Mouse (Mus musculus) intestine, embryonic 14.5 days (tissue): ENCODE results near the gene Leap2. TPM values are rescaled to one million over a fixed set of nuclear protein-coding genes. Genes with fewer than 3 reads are reported as not detected.

Experiments used
- ATAC-seq: fragments of 200-750 bp; cut with Nextera tagmentation; replicated peaks from 2 replicates; pipeline ENCODE4 v1.8.0; 2017; ENCODE audit warnings: low read depth, moderate number of reproducible peaks, moderate TSS enrichment, moderate library complexity; ENCODE audit not compliant: low FRiP score, low TSS enrichment
- DNase-seq: peaks from one replicate; pipeline ENCODE4 v3.0.0-alpha.2; 2018; ENCODE audit warnings: low spot score
- H3K27ac ChIP-seq: fragments of 300-500 bp; sonication (generic); 2 replicates; pipeline ENCODE4 v1.5.1; 2014; ENCODE audit warnings: low read depth, mild to moderate bottlenecking, control low read depth
- H3K27me3 ChIP-seq: fragments of 300-500 bp; sonication (generic); replicated peaks from 2 replicates; pipeline ENCODE4 v1.6.1; 2014; ENCODE audit warnings: low read length, control low read depth; ENCODE audit not compliant: control insufficient read depth, insufficient read depth
- H3K36me3 ChIP-seq: fragments of 300-500 bp; sonication (generic); 2 replicates; pipeline ENCODE4 v1.6.1; 2014; ENCODE audit warnings: low read length, control low read depth; ENCODE audit not compliant: control insufficient read depth, insufficient read depth
- H3K4me1 ChIP-seq: fragments of 300-500 bp; sonication (generic); replicated peaks from 2 replicates; pipeline ENCODE4 v1.6.1; 2014; ENCODE audit warnings: low read length, control low read depth, mixed read lengths; ENCODE audit not compliant: control insufficient read depth, insufficient read depth
- H3K4me2 ChIP-seq: fragments of 300-500 bp; sonication (generic); 2 replicates; pipeline ENCODE4 v1.6.1; 2014; ENCODE audit warnings: low read length
- H3K4me3 ChIP-seq: fragments of 300-500 bp; sonication (generic); 2 replicates; pipeline ENCODE4 v1.5.1; 2014; ENCODE audit warnings: low read depth, low read length, control low read depth, mixed read lengths
- H3K9ac ChIP-seq: fragments of 300-500 bp; sonication (generic); 2 replicates; pipeline ENCODE4 v1.6.1; 2014; ENCODE audit warnings: mild to moderate bottlenecking, low read length
- H3K9me3 ChIP-seq: fragments of 300-500 bp; sonication (generic); 2 replicates; pipeline ENCODE4 v1.6.1; 2016; ENCODE audit warnings: low read length, control low read depth; ENCODE audit not compliant: control insufficient read depth
- WGBS: fragments of 180-500 bp; shearing (Covaris S2); extraction: QIAGEN DNeasy Blood & Tissue Kit; methylation state at CpG from one replicate; pipeline ENCODE4 v1.1.7; 2014; 5-methylcytosine and 5-hydroxymethylcytosine counted together
- polyA plus RNA-seq: library from polyadenylated mRNA; unstranded; fragments of >200 nt; fragmentation: Nextera tagmentation; extraction: Ambion mirVana; gene quantifications from 2 replicates; pipeline ENCODE4 v1.2.1, GENCODE M21; 2014

Gene Leap2
- polyA plus RNA-seq: not detected in 2 replicates

DNA sequence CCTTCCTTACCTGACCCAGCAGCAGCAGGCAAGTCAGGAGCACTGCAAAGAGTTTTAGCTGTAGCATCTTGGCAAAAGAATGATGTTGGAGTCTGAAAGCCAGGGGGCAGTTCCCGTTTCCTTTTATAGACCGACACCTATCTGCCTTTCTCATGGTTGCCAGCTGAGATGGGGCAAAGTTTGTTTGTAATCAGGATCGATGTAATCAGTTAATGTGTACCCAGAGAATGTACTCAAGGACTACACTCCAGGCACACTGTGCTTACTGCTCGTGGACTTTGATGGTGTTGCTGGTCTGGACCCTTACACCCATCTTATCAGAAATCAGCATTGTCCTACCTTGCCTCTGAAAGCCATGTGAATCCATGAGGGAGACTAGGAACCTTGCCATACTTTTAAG, at the start of gene Leap2:
TSS of gene Leap2 (minus strand) at position 135 of the 400 bp plus-strand sequence.
- Histone ChIP-seq H3K4me1 (no peaks in the 10 kb centered on the region), H3K9ac (no peak within 1 kb of the TSS), H3K27me3 (no peaks in the 10 kb centered on the region), H3K27ac (no peak within 1 kb of the TSS), H3K36me3 (peaks cover 36% of the 10 kb centered on the region), H3K9me3 (no peaks in the 10 kb centered on the region), H3K4me3 (no peak within 1 kb of the TSS), H3K4me2 (no peak within 1 kb of the TSS)
- ATAC-seq: no peak
- DNase-seq: no peak
- WGBS: 78% methylated on average over 4 of the region's 4 CpGs

DNA sequence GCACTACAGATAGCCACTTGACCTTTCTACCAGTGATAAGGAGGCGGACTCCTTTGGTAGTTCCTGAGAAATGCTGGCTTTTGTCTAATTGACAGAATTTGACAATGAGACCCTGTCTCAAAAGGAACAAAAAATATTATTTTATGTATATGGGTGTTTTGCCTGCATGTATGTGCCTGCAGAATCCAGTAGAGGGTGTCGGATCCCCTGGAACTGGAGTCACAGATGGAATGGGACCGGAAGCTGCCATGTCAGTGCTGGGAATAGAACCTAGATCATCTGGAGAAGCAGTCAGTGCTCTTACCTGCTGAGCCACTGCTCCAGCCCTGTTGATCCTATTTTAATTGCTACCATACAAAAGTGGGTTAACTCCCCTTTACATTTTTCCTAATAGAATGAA, 49.7 kb upstream of the Leap2 start:
- no peak for DNase-seq
- no peak overlapping the region for H3K9ac ChIP-seq
- H3K4me1 ChIP-seq: no peaks in the 10 kb centered on the region; the same call in 1 of the 2 replicates
- WGBS: 71% methylated on average over 3 of the region's 3 CpGs
- no peak overlapping the region for H3K4me3 ChIP-seq
- no peaks in the 10 kb centered on the region for H3K9me3 ChIP-seq
- ATAC-seq: no peak
- no peak overlapping the region for H3K4me2 ChIP-seq
- peaks cover 53% of the 10 kb centered on the region for H3K27me3 ChIP-seq
- H3K27ac ChIP-seq: no peak overlapping the region
- H3K36me3 ChIP-seq: no peaks in the 10 kb centered on the region

DNA sequence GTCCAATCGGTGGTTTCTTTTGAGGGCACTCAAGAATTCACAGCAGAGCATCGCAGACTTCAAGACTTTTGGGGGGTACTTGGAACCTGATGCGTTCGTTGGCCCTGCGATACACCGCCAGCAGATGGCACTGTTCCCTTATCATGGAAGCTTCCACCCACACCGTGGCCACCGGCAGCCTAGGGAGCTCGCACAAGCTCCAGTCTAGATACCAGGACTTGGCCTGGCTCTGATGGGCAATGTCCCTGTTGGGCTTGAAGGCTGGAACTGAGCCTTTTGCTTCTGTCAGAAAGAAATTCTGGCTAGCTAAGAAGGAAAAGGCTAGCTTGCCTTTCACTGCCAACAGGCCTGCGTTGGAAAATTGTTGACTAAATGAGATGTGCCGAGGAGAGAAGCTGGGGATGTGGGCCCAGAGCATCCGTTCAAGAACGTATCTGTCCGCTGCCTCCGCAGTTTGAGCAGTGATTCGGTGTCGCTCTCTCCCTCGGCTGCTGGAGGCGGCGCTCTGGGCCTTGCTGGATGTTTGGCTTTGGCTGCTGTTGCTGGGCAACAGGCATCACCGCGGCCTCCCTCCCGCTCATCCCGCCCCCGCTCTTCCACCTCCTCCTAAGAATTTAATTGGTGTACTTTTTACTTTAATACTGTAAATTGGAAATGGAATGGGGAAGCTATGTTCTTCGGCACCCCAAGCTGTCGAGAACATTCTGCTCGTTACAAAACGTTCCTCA, 47.2 kb upstream of the Leap2 start, which contains the start of gene Gm9837:
TSS of gene Gm9837 (minus strand) at position 512 of the 728 bp plus-strand sequence.
- WGBS: 3% methylated on average over 29 of the region's 29 CpGs
- DNase-seq: peak; percentile 93
- no peak within 1 kb of the TSS for H3K9ac ChIP-seq
- H3K36me3 ChIP-seq: no peaks in the 10 kb centered on the region
- ATAC-seq: peak; percentile 77
- H3K4me1 ChIP-seq: peaks cover 4% of the 10 kb centered on the region; the same call in 1 of the 2 replicates
- H3K9me3 ChIP-seq: no peaks in the 10 kb centered on the region
- H3K27me3 ChIP-seq: peaks cover 40% of the 10 kb centered on the region
- H3K4me3 ChIP-seq: 0 out of 2 replicates have a peak within 1 kb of the TSS, but pooled peaks have one; percentile 10
- H3K4me2 ChIP-seq: peak within 1 kb of the TSS; percentile 44
- no peak within 1 kb of the TSS for H3K27ac ChIP-seq

DNA sequence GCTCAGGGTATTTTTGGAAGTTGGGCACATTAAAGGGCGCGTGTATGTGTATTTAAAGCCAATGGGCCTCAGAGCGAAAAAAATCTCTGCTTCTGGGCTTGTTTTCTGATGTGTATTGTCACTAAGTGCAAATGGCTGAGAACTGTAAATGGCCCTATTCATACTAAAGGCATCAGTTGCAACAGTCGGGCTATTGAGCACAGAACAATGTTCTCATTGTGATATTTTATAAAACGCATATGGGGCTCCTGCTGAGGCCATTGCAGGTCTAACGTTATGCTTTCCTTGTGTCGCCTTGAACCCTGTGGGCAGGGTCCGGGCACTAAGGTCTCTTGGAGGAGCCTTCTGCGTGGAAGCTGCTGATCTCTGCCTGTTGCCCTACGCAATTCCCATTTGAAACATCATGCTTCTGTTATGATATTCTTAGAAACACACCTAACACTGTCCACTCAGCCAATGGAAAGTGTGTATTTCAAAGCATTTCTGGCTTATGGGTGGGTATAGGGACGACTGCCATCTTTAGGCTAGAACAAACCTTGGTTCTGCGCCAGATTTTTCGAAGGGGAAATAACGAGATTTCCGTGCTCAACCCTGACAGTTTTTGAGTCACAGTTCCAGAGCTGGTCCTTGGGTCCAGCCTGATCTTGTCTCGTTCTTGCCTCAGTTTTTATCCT, 46.5 kb upstream of the Leap2 start:
- WGBS: 42% methylated on average over 16 of the region's 16 CpGs
- no peak overlapping the region for H3K9ac ChIP-seq
- ATAC-seq (no peak; the same call in 1 of the 2 replicates), DNase-seq (no peak)
- peaks cover 4% of the 10 kb centered on the region; the same call in 1 of the 2 replicates for H3K4me1 ChIP-seq
- no peak overlapping the region for H3K27ac ChIP-seq
- no peak overlapping the region for H3K4me3 ChIP-seq
- H3K27me3 ChIP-seq: peaks cover 41% of the 10 kb centered on the region
- no peaks in the 10 kb centered on the region for H3K9me3 ChIP-seq
- H3K36me3 ChIP-seq: no peaks in the 10 kb centered on the region
- peak overlapping the region; percentile 44 for H3K4me2 ChIP-seq

DNA sequence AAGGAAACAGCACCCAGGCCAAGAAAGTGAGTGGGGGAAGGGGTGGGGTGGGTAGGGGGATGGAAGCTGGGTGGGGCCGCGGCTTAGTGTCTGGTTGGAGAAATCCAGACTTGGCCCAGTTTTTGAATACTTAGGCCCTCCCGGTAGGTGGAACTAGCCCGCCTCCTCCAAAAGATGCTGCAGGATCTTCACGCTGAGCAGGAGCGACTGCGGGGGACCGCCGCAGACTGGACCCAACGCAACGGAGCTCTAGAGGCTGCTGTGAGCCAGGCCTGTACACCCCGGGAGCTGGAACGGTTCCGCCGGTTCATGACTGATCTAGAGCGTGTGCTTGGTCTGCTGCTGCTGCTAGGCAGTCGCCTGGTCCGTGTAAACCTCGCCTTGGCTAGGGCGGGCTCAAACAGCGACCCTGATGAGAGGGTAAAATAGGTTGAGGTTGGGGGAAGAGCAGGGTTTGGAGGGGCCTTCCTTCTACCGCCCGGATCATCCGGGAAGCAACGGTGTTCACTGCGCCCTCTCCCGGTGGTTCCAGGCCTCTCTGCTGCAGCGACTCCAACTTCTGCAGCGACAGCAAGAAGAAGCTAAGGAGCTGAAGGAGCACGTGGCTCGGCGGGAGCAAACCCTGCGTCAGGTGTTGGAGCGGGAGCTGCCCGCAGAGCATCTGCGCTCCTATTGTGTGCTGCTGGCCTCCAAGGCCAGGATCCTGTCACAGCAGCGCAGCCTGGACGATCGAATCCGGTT, 43.4 kb upstream of the Leap2 start:
- ATAC-seq: peak; percentile 24; the same call in 1 of the 2 replicates
- 9% methylated on average over 40 of the region's 40 CpGs for WGBS
- Histone ChIP-seq H3K27ac (no peak overlapping the region), H3K27me3 (peaks cover 65% of the 10 kb centered on the region), H3K4me2 (peak overlapping the region; percentile 55), H3K9me3 (no peaks in the 10 kb centered on the region), H3K36me3 (no peaks in the 10 kb centered on the region), H3K4me1 (peaks cover 4% of the 10 kb centered on the region; the same call in 1 of the 2 replicates), H3K9ac (no peak overlapping the region), H3K4me3 (peak overlapping the region; percentile 32)
- DNase-seq: peak; percentile 91

DNA sequence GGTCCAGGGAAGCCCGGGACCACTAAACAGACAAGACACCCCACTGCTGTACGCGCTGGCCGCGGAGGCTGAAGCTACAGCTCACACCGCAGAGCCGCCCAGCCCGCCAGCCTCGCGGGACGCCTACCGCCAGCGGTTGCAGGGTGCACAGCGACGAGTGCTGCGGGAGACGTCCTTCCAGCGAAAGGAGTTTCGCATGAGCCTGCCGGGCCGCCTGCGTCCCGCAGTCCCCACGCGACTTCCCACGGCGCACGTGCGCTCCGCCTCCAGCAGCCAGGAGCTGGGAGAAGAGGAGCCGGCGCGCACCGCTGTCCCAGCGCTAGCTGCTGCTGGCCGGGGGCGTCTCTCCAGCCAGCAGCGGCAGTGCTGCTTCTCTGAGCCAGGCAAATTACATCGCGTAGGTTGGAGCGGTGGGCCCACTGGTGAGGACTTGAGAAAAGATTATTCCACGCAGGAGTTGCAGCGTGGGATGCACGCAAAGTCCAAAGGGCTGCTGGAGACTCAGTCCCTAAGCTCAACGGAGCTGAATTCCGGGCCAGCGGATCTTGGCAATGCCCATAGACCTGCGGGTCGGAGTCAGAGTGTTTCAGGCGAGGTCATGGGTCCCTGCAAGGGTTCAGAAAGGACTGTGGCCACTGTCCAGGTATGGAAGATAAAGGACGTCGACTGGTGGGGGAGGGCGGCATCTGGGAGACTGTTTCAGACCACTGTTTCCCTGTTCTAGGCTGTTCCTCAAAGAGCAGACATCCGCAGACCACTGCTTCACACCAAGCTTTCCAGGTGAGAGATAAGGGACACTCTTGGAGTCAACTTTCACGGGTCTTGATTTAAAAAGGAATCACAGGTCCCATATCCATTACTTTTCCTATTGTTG, 40.8 kb upstream of the Leap2 start:
- Histone ChIP-seq H3K27me3 (peaks cover 53% of the 10 kb centered on the region), H3K9ac (peak overlapping the region; percentile 29), H3K4me2 (peak overlapping the region; percentile 89), H3K9me3 (no peaks in the 10 kb centered on the region), H3K4me1 (0 out of 2 replicates have a peak, but pooled peaks cover 4% of the 10 kb centered on the region), H3K36me3 (no peaks in the 10 kb centered on the region), H3K27ac (no peak overlapping the region), H3K4me3 (peak overlapping the region; percentile 40)
- ATAC-seq (no peak), DNase-seq (peak; percentile 78)
- WGBS: 7% methylated on average over 55 of the region's 55 CpGs

DNA sequence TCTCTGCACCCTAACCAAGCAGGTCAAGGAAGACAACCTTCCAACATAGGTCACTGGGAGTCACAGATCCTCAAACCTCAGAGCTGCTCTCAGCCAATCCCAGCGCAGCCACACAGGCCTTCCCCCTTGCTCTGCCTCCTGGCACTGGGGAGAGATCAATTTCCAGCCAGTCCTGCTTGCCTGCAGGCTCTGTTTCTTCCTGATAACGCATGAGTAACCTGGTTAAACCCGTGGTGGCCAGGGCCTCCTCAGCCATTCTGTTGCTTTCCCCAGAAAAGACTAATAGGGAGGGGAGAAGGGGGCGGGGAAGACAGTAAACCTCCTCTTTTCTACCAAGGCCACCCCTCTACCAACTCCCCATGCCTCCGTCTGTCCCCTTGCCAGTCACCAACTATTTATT, 38.8 kb upstream of the Leap2 start:
- H3K27ac ChIP-seq: no peak overlapping the region
- no peaks in the 10 kb centered on the region for H3K9me3 ChIP-seq
- H3K36me3 ChIP-seq: no peaks in the 10 kb centered on the region
- ATAC-seq: no peak
- 0 out of 2 replicates have a peak, but pooled peaks cover 2% of the 10 kb centered on the region for H3K4me1 ChIP-seq
- no peak overlapping the region for H3K4me3 ChIP-seq
- H3K9ac ChIP-seq: no peak overlapping the region
- no peak overlapping the region for H3K4me2 ChIP-seq
- 27% methylated on average over 5 of the region's 5 CpGs for WGBS
- no peak for DNase-seq
- H3K27me3 ChIP-seq: peaks cover 60% of the 10 kb centered on the region
